13 mouse cellular contexts compared by ENCODE assay signal in genomic region chr2:150669454-150670045, GRCm38 (mm10). TPM values are rescaled to one million over a fixed set of nuclear protein-coding genes. Genes with fewer than 3 reads are reported as not detected.
A peak's percentile ranks its signal among the peaks of the same experiment; 100 is the strongest.
DNase-seq lines count a peak whose midpoint lies in the region; ATAC-seq and TF ChIP-seq lines count a peak whose summit lies in the region.
"Had no signal": no experiment of that assay in that cellular context is flagged by ENCODE, and none has a peak within 500 bp of the region (broad histone marks: within the 10 kb centered on the region; RNA-seq: fewer than 3 reads in every experiment).

No protein-coding gene starts in this region.

- 62% methylated on average over 2 of the region's 2 CpGs for WGBS in lung, embryonic 14.5 days
- WGBS in lung, adult 2 months, result 31% methylated on average over 2 of the region's 2 CpGs
- WGBS in liver, postnatal 0 days (ENCODE audit: insufficient replicate concordance), result 39% methylated on average over 2 of the region's 2 CpGs
- 55% methylated on average over 2 of the region's 2 CpGs for WGBS in stomach, embryonic 16.5 days

- DNase-seq in gastrocnemius, adult 2 months, result peak; percentile 32
- DNase-seq in gastrocnemius, adult 8-10 months (ENCODE audit: low spot score in 2 of 2), result no peak
- peak; percentile 33 for DNase-seq in lung, embryonic 14.5 days
- no peak for DNase-seq in lung, adult 2 months
- peak; percentile 59 for DNase-seq in liver, postnatal 0 days
- DNase-seq in left cerebral cortex, adult 2 months (ENCODE audit: extremely low spot score in 1 of 2, low spot score in 2 of 2), result no peak
- DNase-seq in frontal cortex, postnatal 25 days (ENCODE audit: low spot score in 2 of 2), result no peak
- DNase-seq: cerebellum, adult 11-12 months had no signal

- no peak overlapping the region for H3K27ac ChIP-seq in gastrocnemius, adult 2 months
- no peak overlapping the region for H3K27ac ChIP-seq in lung, embryonic 14.5 days (ENCODE audit: low read depth)
- peak overlapping the region; percentile 55 for H3K27ac ChIP-seq in liver, postnatal 0 days (ENCODE audit: low read depth)
- H3K27ac ChIP-seq in stomach, embryonic 16.5 days (ENCODE audit: low read length), result peak overlapping the region; percentile 54
- no peak overlapping the region for H3K27ac ChIP-seq in left cerebral cortex, adult 2 months
- H3K27ac ChIP-seq: heart, embryonic 13.5 days had no signal

- ATAC-seq in lung, embryonic 14.5 days (ENCODE audit: insufficient read depth), result no peak
- no peak for ATAC-seq in liver, postnatal 0 days
- ATAC-seq in stomach, embryonic 16.5 days (ENCODE audit: insufficient read depth, low FRiP score), result no peak
- ATAC-seq: intestine, embryonic 16.5 days had no signal

- no peak overlapping the region for H3K9ac ChIP-seq in lung, embryonic 14.5 days
- H3K9ac ChIP-seq in liver, postnatal 0 days (replicated peaks), result no peak overlapping the region
- no peak overlapping the region for H3K9ac ChIP-seq in stomach, embryonic 16.5 days (ENCODE audit: low read length)
- H3K9ac ChIP-seq: heart, embryonic 13.5 days had no signal

- peaks cover 7% of the 10 kb centered on the region; the same call in 1 of the 2 replicates for H3K27me3 ChIP-seq in lung, embryonic 14.5 days (ENCODE audit: insufficient read depth, low read length)
- H3K27me3 ChIP-seq in liver, postnatal 0 days (ENCODE audit: insufficient read depth, low read length), result no peaks in the 10 kb centered on the region
- H3K27me3 ChIP-seq in stomach, embryonic 16.5 days (ENCODE audit: control insufficient read depth, insufficient read depth, low read length), result no peaks in the 10 kb centered on the region

- intact Hi-C loops in gastrocnemius, adult 2 months (cut with DNase I), result loop anchor here (10.0 kb wide), 1 partner anchor 235 kb away; the partner anchor contains the start of genes Abhd12 and Gins1
- intact Hi-C loops in left cerebral cortex, adult 2 months (cut with DNase I), result loop anchor here (10.0 kb wide), 1 partner anchor 1785 kb away; no protein-coding TSS in a partner anchor

- no peak overlapping the region for H3K4me3 ChIP-seq in gastrocnemius, adult 2 months
- no peak overlapping the region for H3K4me3 ChIP-seq in lung, embryonic 14.5 days (ENCODE audit: low read depth, low read length)
- H3K4me3 ChIP-seq in lung, adult 2 months (replicated peaks; ENCODE audit: extremely low read depth, low read depth, low read length), result no peak overlapping the region
- no peak overlapping the region for H3K4me3 ChIP-seq in liver, postnatal 0 days (ENCODE audit: low read depth, low read length)
- H3K4me3 ChIP-seq in stomach, embryonic 16.5 days (replicated peaks; ENCODE audit: low read length), result no peak overlapping the region
- no peak overlapping the region for H3K4me3 ChIP-seq in left cerebral cortex, adult 2 months

- TF ChIP-seq EP300 in liver, postnatal 0 days (IDR thresholded peaks at IDR 0.05; ENCODE audit: low read depth), result no peak

- no peaks in the 10 kb centered on the region for H3K36me3 ChIP-seq in lung, embryonic 14.5 days (ENCODE audit: insufficient read depth)
- H3K36me3 ChIP-seq in liver, postnatal 0 days (replicated peaks; ENCODE audit: insufficient read depth, low read length), result no peaks in the 10 kb centered on the region
- no peaks in the 10 kb centered on the region for H3K36me3 ChIP-seq in stomach, embryonic 16.5 days (ENCODE audit: control insufficient read depth, insufficient read depth, low read length)
- H3K36me3 ChIP-seq: heart, embryonic 13.5 days had no signal

- peaks cover 6% of the 10 kb centered on the region; the same call in 1 of the 2 replicates for H3K4me1 ChIP-seq in lung, embryonic 14.5 days (ENCODE audit: insufficient read depth)
- peaks cover 18% of the 10 kb centered on the region for H3K4me1 ChIP-seq in lung, adult 2 months (ENCODE audit: control insufficient read depth, insufficient read depth, low read length)
- peaks cover 41% of the 10 kb centered on the region for H3K4me1 ChIP-seq in liver, postnatal 0 days (ENCODE audit: insufficient read depth)
- H3K4me1 ChIP-seq in stomach, embryonic 16.5 days (ENCODE audit: control insufficient read depth, insufficient read depth, low read length), result peaks cover 25% of the 10 kb centered on the region

- no peak for TF ChIP-seq POLR2A in lung, adult 2 months (IDR thresholded peaks at IDR 0.05; ENCODE audit: borderline replicate concordance, extremely low read depth, low read depth, low read length)

- no peaks in the 10 kb centered on the region for H3K9me3 ChIP-seq in lung, embryonic 14.5 days (ENCODE audit: low read depth, low read length)
- no peaks in the 10 kb centered on the region for H3K9me3 ChIP-seq in liver, postnatal 0 days (ENCODE audit: low read length)
- no peaks in the 10 kb centered on the region for H3K9me3 ChIP-seq in stomach, embryonic 16.5 days (replicated peaks; ENCODE audit: control insufficient read depth, low read length)
- H3K9me3 ChIP-seq: heart, embryonic 13.5 days had no signal

- no peak overlapping the region for H3K4me2 ChIP-seq in lung, embryonic 14.5 days
- 0 out of 2 replicates have a peak overlapping the region, but pooled peaks have one; percentile 96 for H3K4me2 ChIP-seq in liver, postnatal 0 days (ENCODE audit: low read depth, low read length)
- no peak overlapping the region for H3K4me2 ChIP-seq in stomach, embryonic 16.5 days (ENCODE audit: low read depth, low read length)

- no peak for TF ChIP-seq CTCF in gastrocnemius, adult 2 months (IDR thresholded peaks at IDR 0.05)
- TF ChIP-seq CTCF in lung, embryonic 14.5 days (IDR thresholded peaks at IDR 0.05; ENCODE audit: low read depth), result no peak
- no peak for TF ChIP-seq CTCF in lung, adult 2 months (IDR thresholded peaks at IDR 0.05; ENCODE audit: insufficient read depth, low read length)
- TF ChIP-seq CTCF in liver, postnatal 0 days (IDR thresholded peaks at IDR 0.05; ENCODE audit: low read depth), result no peak
- no peak for TF ChIP-seq CTCF in left cerebral cortex, adult 2 months (IDR thresholded peaks at IDR 0.05)

RNA-seq across cellular contexts. Expression of gene Acss1, which starts 1.2 kb away (rescaled TPM):
- total RNA-seq in gastrocnemius, adult 2 months (2021), result 10 to 100 TPM; 12.9 to 38.7 TPM
- total RNA-seq in gastrocnemius, adult 8-10 months (2022), result 10 to 100 TPM; 16.1 to 25.1 (median 18.9) TPM
- polyA plus RNA-seq in lung, embryonic 14.5 days (2014; fragmentation: Nextera tagmentation; extraction: Ambion mirVana), result 5.3 and 5.9 TPM in 2 replicates
- polyA plus RNA-seq in lung, adult 2 months (2012; rRNA removed), result 74.7 and 93.3 TPM in 2 replicates
- 15.7 and 16.7 TPM in 2 replicates for polyA plus RNA-seq in liver, postnatal 0 days (2015; fragmentation: Nextera tagmentation; extraction: Ambion mirVana)
- 42.0 and 56.4 TPM in 2 replicates for polyA plus RNA-seq in stomach, embryonic 16.5 days (2015; fragmentation: Nextera tagmentation; extraction: Ambion mirVana)
- 10 to 100 TPM; 18.5 to 21.5 TPM for total RNA-seq in left cerebral cortex, adult 2 months (2021)

RNA-seq across cellular contexts. Expression of gene Vsx1, which starts 19.6 kb away (rescaled TPM):
- not detected for total RNA-seq in gastrocnemius, adult 2 months (2021)
- not detected for total RNA-seq in gastrocnemius, adult 8-10 months (2022)
- not detected in 2 replicates for polyA plus RNA-seq in lung, embryonic 14.5 days (2014; fragmentation: Nextera tagmentation; extraction: Ambion mirVana)
- polyA plus RNA-seq in lung, adult 2 months (2012; rRNA removed), result not detected in 2 replicates
- not detected in 2 replicates for polyA plus RNA-seq in liver, postnatal 0 days (2015; fragmentation: Nextera tagmentation; extraction: Ambion mirVana)
- not detected in 2 replicates for polyA plus RNA-seq in stomach, embryonic 16.5 days (2015; fragmentation: Nextera tagmentation; extraction: Ambion mirVana)
- under 1 TPM in 1 of 2 experiments, not detected in 1; 0.11 TPM for total RNA-seq in left cerebral cortex, adult 2 months (2021)
- total RNA-seq: midbrain, postnatal 0 days had no signal
- polyA plus RNA-seq: erythroblast, embryonic 14.5 days; heart, embryonic 13.5 days; intestine, embryonic 16.5 days had no signal

Comparison
In these comparisons a context has a peak if more than half of its experiments do, and no peak if none do; other contexts are left out.
1. DNase-seq: peak in gastrocnemius, adult 2 months (single experiment), lung, embryonic 14.5 days (single experiment) and liver, postnatal 0 days (single experiment); none in gastrocnemius, adult 8-10 months (0 of 2), lung, adult 2 months (single experiment), left cerebral cortex, adult 2 months (0 of 2) and frontal cortex, postnatal 25 days (0 of 2).
2. H3K27ac ChIP-seq: peak in liver, postnatal 0 days (single experiment) and stomach, embryonic 16.5 days (single experiment); none in gastrocnemius, adult 2 months (single experiment), lung, embryonic 14.5 days (single experiment) and left cerebral cortex, adult 2 months (single experiment).